Mouse (Mus musculus) cerebellum, postnatal 14 days (tissue): ENCODE results near the gene Cabp4.
A peak's percentile ranks its signal among the peaks of the same experiment; 100 is the strongest.

Experiments used
- DNase-seq, 2 experiments: peaks; one replicate each; pipeline ENCODE4 v3.0.0; 2021; ENCODE audit warnings: mixed read lengths in 2 of 2

Gene Cabp4

GRCm38 (mm10) chr19:4143759-4144268 lies at the start of gene Cabp4:
Gene Cabp4, minus strand, starts transcription at chr19:4144033.
- no peak for DNase-seq

DNA sequence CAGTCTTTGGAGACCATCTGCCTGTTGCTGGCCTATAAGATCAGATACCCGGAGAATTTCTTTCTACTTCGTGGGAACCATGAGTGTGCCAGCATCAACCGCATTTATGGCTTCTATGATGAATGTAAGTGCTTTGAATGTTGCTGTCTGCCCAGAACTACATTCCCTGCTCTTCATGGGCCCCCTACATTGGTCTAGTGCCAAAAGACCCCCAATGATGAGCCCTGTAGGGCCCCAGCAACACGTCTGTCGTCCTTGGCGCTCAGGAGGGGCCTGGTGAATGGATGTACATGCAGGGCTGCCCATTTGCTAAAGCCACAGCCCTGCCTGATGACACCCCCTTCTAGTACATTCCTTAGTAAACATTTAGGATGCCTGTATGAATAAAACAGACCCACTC lies 49.3 kb upstream of the Cabp4 start:
- DNase-seq, result no peak

DNA sequence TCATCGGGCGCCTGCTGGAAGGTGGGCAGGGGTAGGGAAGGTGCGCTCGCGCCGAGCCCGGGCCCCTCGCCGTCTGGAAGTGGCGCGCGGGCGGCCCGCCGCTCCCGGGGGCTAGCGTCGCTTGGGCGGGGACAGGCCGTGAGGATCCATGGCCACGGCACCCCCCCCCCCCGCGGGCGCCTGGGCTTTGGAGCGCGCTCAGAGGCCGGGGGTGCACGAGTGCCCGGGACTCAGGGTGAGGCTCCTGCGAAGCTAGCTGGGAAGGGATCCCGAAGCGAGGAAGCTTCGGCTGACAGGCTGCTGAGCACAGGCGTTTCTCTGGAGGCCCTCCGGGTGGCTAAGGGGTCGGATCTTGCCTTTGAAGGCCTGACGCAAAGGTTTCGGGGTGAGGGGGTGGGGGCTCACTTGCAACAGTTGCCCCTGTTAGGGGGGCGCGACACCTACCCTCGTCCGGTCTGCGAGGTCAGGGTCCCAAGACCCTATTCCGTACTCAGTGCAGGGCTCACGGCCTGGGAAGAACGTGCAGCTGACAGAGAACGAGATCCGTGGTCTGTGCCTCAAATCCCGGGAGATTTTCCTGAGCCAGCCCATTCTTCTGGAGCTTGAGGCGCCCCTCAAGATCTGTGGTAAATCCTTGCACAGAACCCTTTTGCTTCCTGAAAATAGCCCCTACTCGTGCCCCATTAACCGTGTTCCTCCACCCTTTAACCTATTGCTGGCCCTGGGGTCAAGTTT lies 48.6 kb upstream of the Cabp4 start:
- DNase-seq, result no peak

DNA sequence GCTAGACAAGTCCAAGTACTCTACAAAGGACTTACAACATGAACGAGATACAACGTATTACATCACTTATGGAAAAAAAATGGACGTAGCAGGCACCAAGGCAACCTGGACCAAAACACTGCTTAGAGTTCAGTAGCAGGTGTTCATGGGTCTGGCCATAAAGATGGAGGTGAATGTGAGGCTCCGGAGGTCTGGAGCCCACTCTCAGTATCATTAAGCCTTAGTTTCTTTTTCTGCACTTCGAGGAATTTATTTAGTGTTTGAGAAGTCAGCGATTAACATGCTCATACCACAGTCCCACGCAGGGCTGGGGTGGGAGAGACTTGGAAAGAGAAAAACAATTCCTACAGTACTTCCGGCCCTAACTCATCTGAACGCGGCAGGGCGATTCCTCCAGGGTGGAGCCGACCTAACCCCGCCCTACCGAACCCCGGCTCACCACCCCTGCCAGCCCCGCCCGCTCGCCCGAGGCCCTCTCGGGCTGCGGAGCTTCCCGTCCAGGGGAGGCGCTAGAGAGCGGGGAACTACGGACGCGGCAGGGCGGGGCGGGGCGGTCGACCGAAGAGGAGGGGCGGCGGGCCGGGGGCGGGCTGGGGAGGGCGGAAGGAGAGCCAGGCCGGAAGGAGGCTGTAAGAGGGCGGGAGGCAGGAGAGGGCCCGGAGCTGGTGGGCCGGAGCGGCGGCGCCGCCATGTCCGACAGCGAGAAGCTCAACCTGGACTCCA lies 47.9 kb upstream of the Cabp4 start, which contains the start of gene Ppp1ca:
Ppp1ca (plus strand) TSS at position 538 of the 723 bp plus-strand sequence.
- peak; percentile 98 to 99 for DNase-seq

- DNase-seq, result no peak
Measured at GRCm38 (mm10) chr19:4190831-4191334, 47.0 kb upstream of the Cabp4 start, which contains the start of gene Tbc1d10c. Gene Tbc1d10c, minus strand, starts transcription at chr19:4191284.

GRCm38 (mm10) chr19:4189051-4189620 lies 45.3 kb upstream of the Cabp4 start:
- no peak for DNase-seq

DNA sequence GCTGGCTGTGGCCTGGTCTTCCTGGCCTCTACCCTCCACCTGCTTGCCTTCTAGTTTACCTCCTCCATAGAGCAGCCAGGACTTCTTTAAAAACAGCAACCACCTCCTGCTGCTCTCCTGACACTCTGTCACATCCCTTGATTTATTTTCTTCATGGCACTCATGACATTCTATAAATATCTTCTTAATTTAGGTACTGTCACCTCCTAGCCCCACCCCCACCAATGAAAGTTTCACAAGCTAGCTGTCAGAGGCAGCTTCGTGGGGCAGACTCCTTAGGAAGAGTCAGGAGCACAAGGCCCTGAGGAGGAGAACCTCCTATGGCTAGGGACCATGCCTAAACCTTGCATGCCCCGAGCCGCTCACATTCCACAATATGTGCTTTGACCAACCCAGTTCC lies 43.5 kb upstream of the Cabp4 start:
- no peak for DNase-seq

GRCm38 (mm10) chr19:4184976-4185975 lies 41.4 kb upstream of the Cabp4 start:
- DNase-seq, result no peak

- DNase-seq, result no peak
Measured at GRCm38 (mm10) chr19:4183689-4184088, 39.9 kb upstream of the Cabp4 start.

DNA sequence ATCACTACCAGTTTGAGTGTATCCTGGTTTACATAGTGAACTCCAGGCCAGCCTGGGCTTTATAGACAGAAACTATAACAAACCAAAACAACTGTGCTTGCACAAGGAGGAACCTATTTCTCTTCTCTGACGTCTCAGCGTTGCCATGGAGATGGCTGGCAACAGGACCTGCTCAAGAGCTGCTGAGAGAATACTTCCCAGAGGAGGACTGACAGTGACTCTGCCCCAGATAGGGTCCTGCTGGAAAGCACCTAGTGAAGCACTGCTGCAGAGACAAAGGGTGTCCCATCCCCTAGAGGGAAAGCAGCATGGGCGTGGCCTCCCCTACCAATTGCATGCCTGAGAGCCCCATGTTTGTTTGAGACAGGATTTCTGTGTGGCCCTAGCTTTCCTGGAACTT lies 38.1 kb upstream of the Cabp4 start:
- peak in 1 of 2 experiments; percentile 36 for DNase-seq

- DNase-seq, result no peak
Measured at GRCm38 (mm10) chr19:4180411-4180810, 36.6 kb upstream of the Cabp4 start.

GRCm38 (mm10) chr19:4175368-4175947 lies 31.6 kb upstream of the Cabp4 start, which contains the start of gene Carns1:
Gene Carns1, minus strand, starts transcription at chr19:4175479.
- no peak for DNase-seq

- DNase-seq, result no peak
Measured at GRCm38 (mm10) chr19:4172925-4173324, 29.1 kb upstream of the Cabp4 start.

DNA sequence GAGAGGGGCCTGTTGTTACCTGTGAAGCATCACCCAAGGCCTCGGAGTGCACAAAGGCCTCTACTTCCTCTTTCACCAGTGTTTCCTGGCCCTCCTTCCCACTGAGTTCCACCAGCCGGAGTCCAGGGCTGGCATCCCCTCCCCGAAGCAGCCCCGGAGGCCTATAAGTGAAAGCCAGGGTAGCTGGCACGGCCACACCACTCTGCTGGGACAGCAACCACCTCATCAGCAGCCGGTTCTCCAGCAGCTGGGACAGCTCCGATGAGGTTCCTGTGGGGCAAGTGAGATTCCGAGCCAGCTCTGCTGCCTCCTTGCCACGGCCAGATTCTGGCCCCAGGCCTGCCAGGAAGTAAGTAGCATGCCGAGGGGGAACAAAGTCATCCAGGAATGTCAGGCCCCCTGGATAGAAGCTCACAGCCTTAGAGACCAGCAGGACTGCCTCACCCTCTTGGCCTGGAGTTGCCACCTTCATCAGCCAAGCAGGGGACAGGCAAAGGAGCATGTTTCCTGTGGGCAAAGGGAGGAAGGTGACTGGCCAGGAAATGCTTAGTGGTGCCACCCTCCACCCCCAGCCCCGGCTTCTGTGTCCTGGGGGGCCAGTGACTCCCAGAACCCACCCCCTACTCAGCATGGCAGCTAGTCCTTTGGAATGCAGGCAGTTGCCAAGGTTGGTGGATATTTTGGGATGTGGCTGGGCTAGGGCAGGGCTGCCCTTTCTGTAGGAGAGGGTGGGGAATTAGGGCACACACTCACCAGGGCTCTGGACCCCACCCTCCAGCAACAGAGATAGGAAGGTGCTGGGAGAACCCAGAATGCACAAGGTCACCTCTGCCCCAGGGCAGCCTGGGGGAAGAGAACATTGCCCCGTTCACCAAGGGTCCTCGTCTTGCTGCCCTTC lies 27.8 kb upstream of the Cabp4 start:
- DNase-seq, result peak; percentile 27 to 28

- DNase-seq, result no peak
Measured at GRCm38 (mm10) chr19:4170723-4171392, 27.0 kb upstream of the Cabp4 start.

DNA sequence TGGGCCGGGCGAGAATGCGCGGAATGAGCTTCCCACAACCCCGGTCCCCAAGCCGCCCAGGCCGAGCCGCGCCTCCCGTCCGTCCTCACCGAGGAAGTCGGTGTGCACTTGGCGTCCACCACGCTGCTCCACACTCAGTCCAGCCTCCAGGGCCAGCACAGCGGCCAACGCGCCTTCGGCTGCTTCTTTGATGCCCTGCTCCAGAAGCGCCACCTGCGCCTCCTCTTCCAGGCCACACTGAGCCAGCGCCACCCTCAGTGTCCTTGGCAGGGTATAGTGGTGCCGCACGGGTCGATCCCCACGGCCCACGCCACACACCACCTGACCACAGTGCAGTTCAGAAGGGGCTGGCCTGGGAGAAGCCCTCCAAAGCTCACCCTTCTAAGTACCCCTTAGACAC lies 26.0 kb upstream of the Cabp4 start:
- peak; percentile 71 to 74 for DNase-seq

DNA sequence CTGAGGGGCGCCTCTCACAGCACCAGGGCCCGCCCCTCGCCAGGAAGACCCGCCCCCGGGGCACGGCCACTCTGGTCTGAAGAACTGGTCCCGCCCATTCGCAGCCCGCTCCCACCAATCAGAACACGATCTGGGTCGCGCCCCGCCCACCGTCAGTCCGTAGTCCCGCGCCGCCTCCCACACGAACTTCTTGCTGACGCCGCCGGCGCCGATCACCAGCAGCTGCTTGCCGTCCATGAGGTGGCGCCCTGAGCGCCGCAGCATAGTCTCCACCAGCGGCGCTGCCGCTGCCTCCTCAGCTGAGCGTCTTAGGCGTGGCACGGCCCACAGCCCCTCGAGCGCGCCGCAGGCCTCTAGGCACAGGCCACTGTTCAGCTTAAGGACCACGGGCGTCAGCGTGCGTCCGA lies 25.5 kb upstream of the Cabp4 start:
- peak; percentile 100 for DNase-seq

- DNase-seq, result no peak
Measured at GRCm38 (mm10) chr19:4166678-4167476, 23.0 kb upstream of the Cabp4 start.

DNA sequence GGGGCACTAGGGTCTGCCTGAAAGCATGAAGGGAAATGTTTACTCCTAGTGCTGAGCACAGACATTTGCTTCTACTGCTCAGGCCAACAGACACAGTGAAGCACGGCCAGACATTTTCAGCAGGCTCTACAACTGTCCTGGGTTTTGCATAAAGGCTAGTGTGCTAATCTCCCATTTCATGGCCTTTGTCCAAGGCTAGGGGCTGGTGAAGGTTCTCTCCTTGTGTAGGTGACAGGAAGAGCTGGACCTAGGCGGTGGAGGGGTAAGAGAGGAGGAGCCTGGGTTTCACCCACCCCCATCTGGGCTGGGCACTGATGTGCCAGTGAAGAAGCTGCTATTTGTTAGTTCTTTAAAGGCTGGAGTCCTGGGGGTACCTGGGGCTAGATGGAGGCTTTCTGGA lies 20.9 kb upstream of the Cabp4 start:
- no peak for DNase-seq
